Mouse (Mus musculus): ENCODE measurements at regions not wholly inside any gene's neighbourhood (a gene's known extent, or its start where the extent isn't known, plus 50 kb on each side); places are given as distances from the start of the nearest gene placed in this dataset.

DNA sequence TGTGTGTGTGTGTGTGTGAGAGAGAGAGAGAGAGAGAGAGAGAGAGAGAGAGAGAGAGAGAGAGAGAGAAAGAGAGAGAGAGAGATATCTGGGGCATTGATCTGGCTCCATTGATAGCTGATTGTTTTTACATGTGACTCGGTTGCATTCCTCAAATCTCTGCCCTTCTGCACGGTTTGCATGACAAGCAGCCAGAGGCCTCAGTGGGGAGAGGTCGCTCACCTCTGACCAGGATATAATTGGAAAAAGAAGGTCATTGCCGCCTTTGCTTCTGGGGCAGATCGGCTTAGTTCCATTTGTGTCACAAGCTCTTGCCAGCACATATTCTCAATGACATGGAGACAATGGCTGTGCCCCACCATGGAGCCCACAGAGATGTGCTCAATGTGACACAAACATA is 63.8 kb upstream of the Btrc start:
- TF ChIP-seq CTCF (IDR thresholded peaks at IDR 0.05; ENCODE audit: low read depth, low read length) (no peak), POLR2A (IDR thresholded peaks at IDR 0.05; ENCODE audit: extremely low read depth, insufficient read depth, low read length) (no peak)

Data from liver, adult 2 months (tissue).